Mouse (Mus musculus) intestine, embryonic 16.5 days (tissue): ENCODE measurements around the gene Mob1b. TPM values are rescaled to one million over a fixed set of nuclear protein-coding genes. Genes with fewer than 3 reads are reported as not detected.
A peak's percentile ranks its signal among the peaks of the same experiment; 100 is the strongest.

Experiments used
- ATAC-seq: fragments of 200-750 bp; cut with Nextera tagmentation; 2 replicates; pipeline ENCODE4 v1.8.0; 2017; ENCODE audit warnings: moderate TSS enrichment, moderate library complexity
- H3K27ac ChIP-seq: fragments of 300-500 bp; sonication (generic); 2 replicates; pipeline ENCODE4 v1.5.1; 2014; ENCODE audit warnings: mild to moderate bottlenecking, low read length
- H3K27me3 ChIP-seq: fragments of 300-500 bp; sonication (generic); replicated peaks from 2 replicates; pipeline ENCODE4 v1.6.1; 2014; ENCODE audit warnings: low read length, control low read depth, mixed read lengths; ENCODE audit not compliant: control insufficient read depth, insufficient read depth
- H3K36me3 ChIP-seq: fragments of 300-500 bp; sonication (generic); 2 replicates; pipeline ENCODE4 v1.6.1; 2014; ENCODE audit warnings: low read length, control low read depth; ENCODE audit not compliant: control insufficient read depth, insufficient read depth
- H3K4me1 ChIP-seq: fragments of 300-500 bp; sonication (generic); 2 replicates; pipeline ENCODE4 v1.6.1; 2014; ENCODE audit warnings: low read length, control low read depth, mixed read lengths; ENCODE audit not compliant: control insufficient read depth, insufficient read depth
- H3K4me2 ChIP-seq: fragments of 300-500 bp; sonication (generic); 2 replicates; pipeline ENCODE4 v1.6.1; 2014; ENCODE audit warnings: low read depth, low read length, control low read depth
- H3K4me3 ChIP-seq: fragments of 300-500 bp; sonication (generic); 2 replicates; pipeline ENCODE4 v1.5.1; 2014; ENCODE audit warnings: mild to moderate bottlenecking, low read length
- H3K9ac ChIP-seq: fragments of 300-500 bp; sonication (generic); 2 replicates; pipeline ENCODE4 v1.6.1; 2014; ENCODE audit warnings: low read depth, low read length
- H3K9me3 ChIP-seq: fragments of 300-500 bp; sonication (generic); 2 replicates; pipeline ENCODE4 v1.6.1; 2016; ENCODE audit warnings: low read length, control low read depth; ENCODE audit not compliant: control insufficient read depth
- WGBS: fragments of 180-500 bp; shearing (Covaris S2); extraction: QIAGEN DNeasy Blood & Tissue Kit; methylation state at CpG from one replicate; pipeline ENCODE4 v1.1.7; 2014; 5-methylcytosine and 5-hydroxymethylcytosine counted together
- polyA plus RNA-seq: library from polyadenylated mRNA; unstranded; fragments of >200 nt; fragmentation: Nextera tagmentation; extraction: Ambion mirVana; gene quantifications from 2 replicates; pipeline ENCODE4 v1.2.1, GENCODE M21; 2015

Mob1b gene
- polyA plus RNA-seq, 1 experiment from 2014 or later = 8.7 TPM

- no peak overlapping the region for H3K9ac ChIP-seq
- no peak overlapping the region for H3K4me3 ChIP-seq
- no peak overlapping the region for H3K4me2 ChIP-seq
- H3K27me3 ChIP-seq = no peaks in the 10 kb centered on the region
- H3K4me1 ChIP-seq = peaks cover under 1% of the 10 kb centered on the region
- WGBS = 39% methylated on average over 10 of the region's 10 CpGs
- ATAC-seq = peak; percentile 49
- H3K9me3 ChIP-seq = no peaks in the 10 kb centered on the region
- H3K27ac ChIP-seq = no peak overlapping the region
- no peaks in the 10 kb centered on the region for H3K36me3 ChIP-seq
Measured at GRCm38 (mm10) chr5:88791256-88792245, 70.9 kb downstream of the Mob1b start.

- Histone ChIP-seq H3K4me3 (no peak overlapping the region), H3K4me1 (peaks cover 5% of the 10 kb centered on the region), H3K9me3 (no peaks in the 10 kb centered on the region), H3K4me2 (no peak overlapping the region), H3K36me3 (no peaks in the 10 kb centered on the region), H3K9ac (no peak overlapping the region), H3K27ac (no peak overlapping the region), H3K27me3 (no peaks in the 10 kb centered on the region)
- ATAC-seq = no peak
- 91% methylated on average over 3 of the region's 3 CpGs for WGBS
Measured at GRCm38 (mm10) chr5:88793676-88794075, 73.0 kb downstream of the Mob1b start.

DNA sequence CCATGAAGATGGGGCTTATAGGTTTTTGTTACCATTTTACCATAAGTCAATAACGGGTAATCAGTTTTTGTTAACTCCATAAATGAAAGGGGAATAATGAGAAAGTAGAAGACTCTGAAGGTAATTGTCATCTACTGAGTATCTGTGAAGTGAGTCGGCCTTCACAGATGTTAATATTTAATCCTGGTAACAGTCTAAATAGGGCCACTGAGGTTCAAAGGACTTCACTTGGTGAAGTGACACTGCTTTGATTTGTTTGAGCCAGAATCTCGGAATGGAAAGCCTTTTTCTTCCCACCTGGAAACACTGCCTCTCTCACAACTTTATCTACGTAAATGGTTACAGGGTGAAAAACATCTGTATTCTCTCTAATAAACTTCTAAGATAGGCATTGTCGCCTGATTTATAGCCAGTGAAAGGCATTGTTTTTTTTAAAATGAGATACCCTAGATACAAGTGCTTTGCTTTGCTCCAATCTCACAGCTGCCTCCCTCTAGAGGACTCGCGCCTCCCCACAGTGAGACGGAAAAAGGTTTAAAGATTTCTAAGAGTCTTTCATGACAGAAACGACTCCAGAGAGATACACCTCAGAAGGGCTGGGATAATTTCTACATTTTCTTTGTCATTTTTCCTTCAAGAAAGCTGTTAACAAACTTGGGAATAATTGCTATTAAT, 75.4 kb downstream of the Mob1b start:
- Histone ChIP-seq H3K9ac (no peak overlapping the region), H3K27ac (peak overlapping the region; percentile 72), H3K9me3 (no peaks in the 10 kb centered on the region), H3K36me3 (no peaks in the 10 kb centered on the region), H3K4me1 (peaks cover 5% of the 10 kb centered on the region), H3K27me3 (no peaks in the 10 kb centered on the region), H3K4me2 (peak overlapping the region; percentile 17), H3K4me3 (0 out of 2 replicates have a peak overlapping the region, but pooled peaks have one; percentile 5)
- 36% methylated on average over 9 of the region's 9 CpGs for WGBS
- ATAC-seq = peak; percentile 86

DNA sequence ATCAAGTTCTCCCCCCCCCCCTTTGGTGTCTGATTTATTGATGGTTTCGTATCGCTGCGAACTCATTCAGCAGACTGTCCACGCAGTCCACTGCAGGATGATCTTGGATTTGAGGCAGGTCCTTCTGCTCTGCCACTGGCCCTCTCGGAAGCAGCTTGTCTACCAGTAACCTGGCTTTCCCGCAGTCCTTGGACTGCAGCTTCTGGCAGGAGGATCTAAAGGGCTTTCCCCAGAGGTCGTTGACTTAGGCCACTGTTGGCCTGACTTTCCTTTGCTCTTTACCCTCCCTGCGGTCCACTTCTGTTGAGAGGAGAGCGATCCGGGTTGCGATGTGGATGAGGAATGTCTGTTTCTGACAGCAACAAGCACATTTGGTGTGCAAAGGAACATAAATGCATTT, 75.9 kb downstream of the Mob1b start:
- Histone ChIP-seq H3K9ac (peak overlapping the region; percentile 43; the same call in 1 of the 2 replicates), H3K27ac (peak overlapping the region; percentile 72)
- whole genome bisulfite sequencing = 39% methylated on average over 11 of the region's 11 CpGs

GRCm38 (mm10) chr5:88797121-88797520, 76.5 kb downstream of the Mob1b start:
- ATAC-seq = no peak
- H3K27ac ChIP-seq = no peak overlapping the region
- H3K4me3 ChIP-seq = no peak overlapping the region
- H3K27me3 ChIP-seq = no peaks in the 10 kb centered on the region
- no peaks in the 10 kb centered on the region for H3K36me3 ChIP-seq
- H3K4me1 ChIP-seq = peaks cover 5% of the 10 kb centered on the region
- no peak overlapping the region for H3K4me2 ChIP-seq
- WGBS = 61% methylated on average over 6 of the region's 6 CpGs
- H3K9me3 ChIP-seq = no peaks in the 10 kb centered on the region
- H3K9ac ChIP-seq = no peak overlapping the region

More for the DNA sequence above, 75.9 kb downstream of the Mob1b start:
- Histone ChIP-seq H3K4me1 (peaks cover 5% of the 10 kb centered on the region), H3K36me3 (no peaks in the 10 kb centered on the region), H3K4me2 (peak overlapping the region; percentile 17), H3K27me3 (no peaks in the 10 kb centered on the region), H3K4me3 (peak overlapping the region; percentile 5; the same call in 1 of the 2 replicates), H3K9me3 (no peaks in the 10 kb centered on the region)
- ATAC-seq = peak; percentile 73

- H3K27ac ChIP-seq = no peak overlapping the region
- H3K4me3 ChIP-seq = no peak overlapping the region
- no peaks in the 10 kb centered on the region for H3K27me3 ChIP-seq
- no peaks in the 10 kb centered on the region for H3K4me1 ChIP-seq
- H3K4me2 ChIP-seq = no peak overlapping the region
- ATAC-seq = no peak
- H3K36me3 ChIP-seq = no peaks in the 10 kb centered on the region
- H3K9ac ChIP-seq = no peak overlapping the region
- no peaks in the 10 kb centered on the region for H3K9me3 ChIP-seq
- 78% methylated on average over 4 of the region's 4 CpGs for WGBS
Measured at GRCm38 (mm10) chr5:88805616-88806015, 85.0 kb downstream of the Mob1b start.

- Histone ChIP-seq H3K4me1 (no peaks in the 10 kb centered on the region), H3K9me3 (no peaks in the 10 kb centered on the region), H3K9ac (no peak overlapping the region), H3K27ac (no peak overlapping the region), H3K4me2 (no peak overlapping the region), H3K36me3 (no peaks in the 10 kb centered on the region), H3K4me3 (no peak overlapping the region), H3K27me3 (no peaks in the 10 kb centered on the region)
- WGBS = 20% methylated on average over 5 of the region's 5 CpGs
- no peak for ATAC-seq
Measured at GRCm38 (mm10) chr5:88806278-88806677, 85.6 kb downstream of the Mob1b start.

- ATAC-seq = no peak
- H3K4me1 ChIP-seq = no peaks in the 10 kb centered on the region
- H3K9me3 ChIP-seq = no peaks in the 10 kb centered on the region
- H3K27ac ChIP-seq = no peak overlapping the region
- H3K4me3 ChIP-seq = no peak overlapping the region
- H3K4me2 ChIP-seq = no peak overlapping the region
- H3K36me3 ChIP-seq = no peaks in the 10 kb centered on the region
- H3K9ac ChIP-seq = no peak overlapping the region
- 40% methylated on average over 9 of the region's 9 CpGs for WGBS
- H3K27me3 ChIP-seq = no peaks in the 10 kb centered on the region
Measured at GRCm38 (mm10) chr5:88807342-88807741, 86.7 kb downstream of the Mob1b start.

- Histone ChIP-seq H3K9ac (no peak overlapping the region), H3K4me3 (no peak overlapping the region), H3K36me3 (no peaks in the 10 kb centered on the region), H3K4me2 (no peak overlapping the region), H3K9me3 (no peaks in the 10 kb centered on the region), H3K27ac (no peak overlapping the region), H3K4me1 (no peaks in the 10 kb centered on the region), H3K27me3 (no peaks in the 10 kb centered on the region)
- WGBS = 86% methylated on average over 2 of the region's 2 CpGs
- no peak for ATAC-seq
Measured at GRCm38 (mm10) chr5:88813188-88813587, 92.5 kb downstream of the Mob1b start.
